Mouse (Mus musculus): ENCODE data around the gene Hist2h2bb.

The Hist2h2bb gene

GRCm38 (mm10) chr3:96312341-96313098 lies 43.0 kb downstream of the Hist2h2bb start:
- no peak for DNase-seq
